Comparison of ENCODE assay signal across 9 mouse cellular contexts in the genomic region with DNA sequence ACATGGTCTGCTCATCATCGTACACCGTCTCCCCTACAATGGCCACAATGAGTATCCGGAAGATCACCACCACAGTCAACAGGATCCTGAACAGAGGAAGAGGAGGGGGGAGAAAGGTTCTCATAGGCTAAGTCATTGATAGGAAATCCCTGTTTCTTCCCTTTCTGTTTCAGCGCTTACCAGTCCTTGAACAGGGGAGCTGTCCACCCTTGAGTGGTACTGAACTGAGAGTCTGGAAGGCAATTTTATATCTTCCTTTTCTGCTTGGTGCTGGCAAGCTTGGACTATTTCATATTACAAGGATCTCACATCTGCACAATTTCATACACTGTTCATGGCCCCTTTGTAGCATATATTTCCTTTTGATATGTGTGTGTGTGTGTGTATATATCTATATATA. TPM values are rescaled to one million over a fixed set of nuclear protein-coding genes. Genes with fewer than 3 reads are reported as not detected.
DNase-seq lines count a peak whose midpoint lies in the region; ATAC-seq lines count a peak whose summit lies in the region.
"Had no signal": no experiment of that assay in that cellular context is flagged by ENCODE, and none has a peak within 500 bp of the region (broad histone marks: within the 10 kb centered on the region; RNA-seq: fewer than 3 reads in every experiment).

No protein-coding gene starts in this region.

- WGBS in kidney, embryonic 14.5 days, result 48% methylated on average over 4 of the region's 4 CpGs
- WGBS in midbrain, embryonic 16.5 days, result 47% methylated on average over 4 of the region's 4 CpGs
- 52% methylated on average over 4 of the region's 4 CpGs for WGBS in intestine, embryonic 15.5 days

- H3K27me3 ChIP-seq in kidney, embryonic 14.5 days (ENCODE audit: control insufficient read depth, insufficient read depth, low read length), result peaks cover 42% of the 10 kb centered on the region
- H3K27me3 ChIP-seq in midbrain, embryonic 16.5 days (ENCODE audit: control insufficient read depth, insufficient read depth, low read depth, low read length), result no peaks in the 10 kb centered on the region
- H3K27me3 ChIP-seq in intestine, embryonic 15.5 days (replicated peaks), result peaks cover 36% of the 10 kb centered on the region

- H3K27ac ChIP-seq in kidney, embryonic 14.5 days (ENCODE audit: low read depth, low read length), result no peak overlapping the region
- H3K27ac ChIP-seq in midbrain, embryonic 16.5 days (ENCODE audit: low read length), result 0 out of 2 replicates have a peak overlapping the region, but pooled peaks have one; percentile 22
- no peak overlapping the region for H3K27ac ChIP-seq in intestine, embryonic 15.5 days
- H3K27ac ChIP-seq: embryonic facial prominence, embryonic 12.5 days had no signal

- ATAC-seq in kidney, embryonic 14.5 days (ENCODE audit: low FRiP score, low TSS enrichment), result peak; percentile 60; the same call in 1 of the 2 replicates
- no peak for ATAC-seq in midbrain, embryonic 16.5 days
- no peak for ATAC-seq in intestine, embryonic 15.5 days

- no peak overlapping the region for H3K4me3 ChIP-seq in kidney, embryonic 14.5 days (ENCODE audit: low read length)
- H3K4me3 ChIP-seq in midbrain, embryonic 16.5 days (ENCODE audit: low read depth, low read length), result peak overlapping the region; percentile 83
- H3K4me3 ChIP-seq in intestine, embryonic 15.5 days (replicated peaks), result no peak overlapping the region
- H3K4me3 ChIP-seq: embryonic facial prominence, embryonic 12.5 days had no signal

- peak; percentile 40 for DNase-seq in thymus, postnatal 4 days
- DNase-seq in thymus, adult 18-20 months, result no peak
- DNase-seq in embryo, embryonic 11 days, result peak; percentile 78
- DNase-seq in cerebellum, adult 11 months, result no peak
- no peak for DNase-seq in layer of hippocampus, adult 11-12 months (ENCODE audit: low spot score)

- no peaks in the 10 kb centered on the region for H3K9me3 ChIP-seq in kidney, embryonic 14.5 days (ENCODE audit: control insufficient read depth, low read length)
- H3K9me3 ChIP-seq in midbrain, embryonic 16.5 days (replicated peaks; ENCODE audit: control insufficient read depth, low read length, poor library complexity, severe bottlenecking), result peaks cover 2% of the 10 kb centered on the region; the same call in 1 of the 2 replicates
- no peaks in the 10 kb centered on the region for H3K9me3 ChIP-seq in intestine, embryonic 15.5 days
- H3K9me3 ChIP-seq: embryonic facial prominence, embryonic 12.5 days had no signal

- H3K4me2 ChIP-seq in kidney, embryonic 14.5 days (replicated peaks; ENCODE audit: low read depth, low read length), result no peak overlapping the region
- H3K4me2 ChIP-seq in midbrain, embryonic 16.5 days (ENCODE audit: low read length), result peak overlapping the region; percentile 83
- H3K4me2 ChIP-seq in intestine, embryonic 15.5 days (replicated peaks), result no peak overlapping the region
- H3K4me2 ChIP-seq: embryonic facial prominence, embryonic 12.5 days had no signal

- no peaks in the 10 kb centered on the region for H3K36me3 ChIP-seq in kidney, embryonic 14.5 days (ENCODE audit: control insufficient read depth, insufficient read depth, low read length)
- H3K36me3 ChIP-seq in midbrain, embryonic 16.5 days (ENCODE audit: control insufficient read depth, insufficient read depth, low read length), result no peaks in the 10 kb centered on the region
- no peaks in the 10 kb centered on the region for H3K36me3 ChIP-seq in intestine, embryonic 15.5 days
- H3K36me3 ChIP-seq: embryonic facial prominence, embryonic 12.5 days had no signal

- H3K9ac ChIP-seq in kidney, embryonic 14.5 days (ENCODE audit: low read depth, low read length), result no peak overlapping the region
- H3K9ac ChIP-seq in midbrain, embryonic 16.5 days (ENCODE audit: low read depth, low read length), result peak overlapping the region; percentile 41; the same call in 1 of the 2 replicates
- no peak overlapping the region for H3K9ac ChIP-seq in intestine, embryonic 15.5 days
- H3K9ac ChIP-seq: embryonic facial prominence, embryonic 12.5 days had no signal

- peaks cover 6% of the 10 kb centered on the region; the same call in 1 of the 2 replicates for H3K4me1 ChIP-seq in kidney, embryonic 14.5 days (ENCODE audit: control insufficient read depth, insufficient read depth, low read length)
- H3K4me1 ChIP-seq in midbrain, embryonic 16.5 days (ENCODE audit: control insufficient read depth, insufficient read depth, low read length), result peaks cover 11% of the 10 kb centered on the region; the same call in 1 of the 2 replicates
- H3K4me1 ChIP-seq in intestine, embryonic 15.5 days (replicated peaks), result no peaks in the 10 kb centered on the region

RNA-seq across cellular contexts. Expression of a gene that starts 1.6 kb away (rescaled TPM):
- polyA plus RNA-seq in kidney, embryonic 14.5 days (2014; fragmentation: Nextera tagmentation; extraction: Ambion mirVana), result not detected in 2 replicates
- 10.5 and 11.9 TPM in 2 replicates for polyA plus RNA-seq in midbrain, embryonic 16.5 days (2015; fragmentation: Nextera tagmentation; extraction: Ambion mirVana)
- polyA plus RNA-seq in intestine, embryonic 15.5 days (2015; fragmentation: Nextera tagmentation; extraction: Ambion mirVana), result 0.71 and 0.80 TPM in 2 replicates

RNA-seq across cellular contexts. Expression of a gene that starts 41.5 kb away (rescaled TPM):
- polyA plus RNA-seq in kidney, embryonic 14.5 days (2014; fragmentation: Nextera tagmentation; extraction: Ambion mirVana), result 12.3 and 12.6 TPM in 2 replicates
- 0.51 and 0.97 TPM in 2 replicates for polyA plus RNA-seq in midbrain, embryonic 16.5 days (2015; fragmentation: Nextera tagmentation; extraction: Ambion mirVana)
- 33.5 and 40.1 TPM in 2 replicates for polyA plus RNA-seq in intestine, embryonic 15.5 days (2015; fragmentation: Nextera tagmentation; extraction: Ambion mirVana)

Comparison
In these comparisons a context has a peak if more than half of its experiments do, and no peak if none do; other contexts are left out.
1. DNase-seq: peak in thymus, postnatal 4 days (single experiment) and embryo, embryonic 11 days (single experiment); none in thymus, adult 18-20 months (0 of 2), cerebellum, adult 11 months (single experiment) and layer of hippocampus, adult 11-12 months (single experiment).